9 mouse cellular contexts compared by ENCODE assay signal in genomic region chr3:88244071-88244470, GRCm38 (mm10). TPM values are rescaled to one million over a fixed set of nuclear protein-coding genes. Genes with fewer than 3 reads are reported as not detected.
A peak's percentile ranks its signal among the peaks of the same experiment; 100 is the strongest.
DNase-seq lines count a peak whose midpoint lies in the region; ATAC-seq and TF ChIP-seq lines count a peak whose summit lies in the region.
"Had no signal": no experiment of that assay in that cellular context is flagged by ENCODE, and none has a peak within 500 bp of the region (broad histone marks: within the 10 kb centered on the region; RNA-seq: fewer than 3 reads in every experiment).

No protein-coding gene starts in this region.

- no peaks in the 10 kb centered on the region for H3K36me3 ChIP-seq in heart, postnatal 0 days (replicated peaks; ENCODE audit: control insufficient read depth, insufficient read depth, low read length)
- no peaks in the 10 kb centered on the region for H3K36me3 ChIP-seq in heart, embryonic 11.5 days (ENCODE audit: control insufficient read depth, insufficient read depth, low read length)
- H3K36me3 ChIP-seq in kidney, embryonic 15.5 days = no peaks in the 10 kb centered on the region
- H3K36me3 ChIP-seq in midbrain, postnatal 0 days (ENCODE audit: insufficient read depth, low read length) = no peaks in the 10 kb centered on the region

- H3K27me3 ChIP-seq in heart, postnatal 0 days (ENCODE audit: control insufficient read depth, insufficient read depth, low read length) = peaks cover 70% of the 10 kb centered on the region
- H3K27me3 ChIP-seq in heart, embryonic 11.5 days (ENCODE audit: control insufficient read depth, insufficient read depth, low read length) = peaks cover 62% of the 10 kb centered on the region
- peaks cover 85% of the 10 kb centered on the region for H3K27me3 ChIP-seq in kidney, embryonic 15.5 days
- peaks cover 24% of the 10 kb centered on the region for H3K27me3 ChIP-seq in midbrain, postnatal 0 days (ENCODE audit: insufficient read depth, low read length)

- no peak for TF ChIP-seq EP300 in heart, postnatal 0 days (IDR thresholded peaks at IDR 0.05; ENCODE audit: low read depth)

- H3K4me2 ChIP-seq in heart, postnatal 0 days (ENCODE audit: low read depth, low read length) = no peak overlapping the region
- no peak overlapping the region for H3K4me2 ChIP-seq in heart, embryonic 11.5 days
- H3K4me2 ChIP-seq in kidney, embryonic 15.5 days = no peak overlapping the region
- no peak overlapping the region for H3K4me2 ChIP-seq in midbrain, postnatal 0 days (ENCODE audit: low read depth, low read length, poor library complexity, severe bottlenecking)

- no peak overlapping the region for H3K4me3 ChIP-seq in heart, postnatal 0 days (ENCODE audit: low read depth, low read length)
- no peak overlapping the region for H3K4me3 ChIP-seq in heart, embryonic 11.5 days (ENCODE audit: low read depth, low read length)
- H3K4me3 ChIP-seq in kidney, embryonic 15.5 days (replicated peaks) = no peak overlapping the region
- H3K4me3 ChIP-seq in midbrain, postnatal 0 days (ENCODE audit: low read depth, low read length) = no peak overlapping the region

- 4% methylated on average over 2 of the region's 2 CpGs for WGBS in heart, postnatal 0 days
- 11% methylated on average over 2 of the region's 2 CpGs for WGBS in heart, embryonic 11.5 days (ENCODE audit: insufficient replicate concordance)
- WGBS in kidney, embryonic 15.5 days = 11% methylated on average over 2 of the region's 2 CpGs
- WGBS in midbrain, postnatal 0 days = 4% methylated on average over 2 of the region's 2 CpGs

- DNase-seq in heart, postnatal 0 days (ENCODE audit: low spot score) = peak; percentile 21
- DNase-seq in 3T3-L1 (ENCODE audit: low read depth, low spot score) = peak; percentile 67
- DNase-seq in Muller cell, postnatal 12 days (ENCODE audit: inconsistent ontology term) = peak; percentile 53
- peak; percentile 72 to 78 for DNase-seq in cerebellum, postnatal 25 days
- peak; percentile 64 for DNase-seq in midbrain, postnatal 0 days (ENCODE audit: low spot score)
- DNase-seq in thymus, postnatal 36 days = peak; percentile 50 to 52

- no peaks in the 10 kb centered on the region for H3K4me1 ChIP-seq in heart, postnatal 0 days (ENCODE audit: control insufficient read depth, insufficient read depth)
- 0 out of 2 replicates have a peak, but pooled peaks cover 5% of the 10 kb centered on the region for H3K4me1 ChIP-seq in heart, embryonic 11.5 days (ENCODE audit: control insufficient read depth, insufficient read depth, low read length)
- H3K4me1 ChIP-seq in kidney, embryonic 15.5 days = peaks cover 7% of the 10 kb centered on the region
- H3K4me1 ChIP-seq in midbrain, postnatal 0 days (ENCODE audit: insufficient read depth, low read length) = no peaks in the 10 kb centered on the region

- peak; percentile 63 for TF ChIP-seq CTCF in heart, postnatal 0 days (IDR thresholded peaks at IDR 0.05; ENCODE audit: low read depth)
- TF ChIP-seq CTCF in midbrain, postnatal 0 days (IDR thresholded peaks at IDR 0.05) = peak; percentile 84

- no peak overlapping the region for H3K9ac ChIP-seq in heart, postnatal 0 days (replicated peaks; ENCODE audit: low read depth, low read length)
- no peak overlapping the region for H3K9ac ChIP-seq in heart, embryonic 11.5 days (ENCODE audit: low read depth, low read length)
- H3K9ac ChIP-seq in kidney, embryonic 15.5 days = no peak overlapping the region
- H3K9ac ChIP-seq in midbrain, postnatal 0 days (replicated peaks; ENCODE audit: low read length, poor library complexity, severe bottlenecking) = no peak overlapping the region

- no peak overlapping the region for H3K27ac ChIP-seq in heart, postnatal 0 days (ENCODE audit: low read depth)
- no peak overlapping the region for H3K27ac ChIP-seq in heart, embryonic 11.5 days (ENCODE audit: low read depth, low read length)
- H3K27ac ChIP-seq in kidney, embryonic 15.5 days = no peak overlapping the region
- no peak overlapping the region for H3K27ac ChIP-seq in midbrain, postnatal 0 days (ENCODE audit: low read depth, low read length)

- no peaks in the 10 kb centered on the region for H3K9me3 ChIP-seq in heart, postnatal 0 days (replicated peaks; ENCODE audit: control insufficient read depth, low read length)
- H3K9me3 ChIP-seq in heart, embryonic 11.5 days (replicated peaks; ENCODE audit: control insufficient read depth, low read length) = no peaks in the 10 kb centered on the region
- no peaks in the 10 kb centered on the region for H3K9me3 ChIP-seq in kidney, embryonic 15.5 days (replicated peaks)
- H3K9me3 ChIP-seq in midbrain, postnatal 0 days (ENCODE audit: low read length) = no peaks in the 10 kb centered on the region

- no peak for ATAC-seq in heart, postnatal 0 days (ENCODE audit: insufficient read depth, low read depth)
- ATAC-seq in heart, embryonic 11.5 days (replicated peaks; ENCODE audit: insufficient number of reproducible peaks, low FRiP score, low TSS enrichment) = no peak
- ATAC-seq in kidney, embryonic 15.5 days (replicated peaks; ENCODE audit: low FRiP score) = 0 out of 2 replicates have a peak, but pooled peaks have one; percentile 35
- no peak for ATAC-seq in midbrain, postnatal 0 days (ENCODE audit: low FRiP score)

RNA-seq across cellular contexts. Expression of gene Rhbg, which starts 10.4 kb away (rescaled TPM):
- total RNA-seq in heart, postnatal 0 days (2014; rRNA removed; ENCODE audit: low replicate concordance) = 0.19 TPM in 1 of 2 replicates, not detected in the other
- not detected in 2 replicates for polyA plus RNA-seq in heart, postnatal 0 days (2015; fragmentation: Nextera tagmentation; extraction: Ambion mirVana)
- polyA plus RNA-seq in heart, embryonic 11.5 days (2014; fragmentation: Nextera tagmentation; extraction: Ambion mirVana) = 0.10 TPM in 1 of 2 replicates, not detected in the other
- polyA plus RNA-seq in kidney, embryonic 15.5 days (2015; fragmentation: Nextera tagmentation; extraction: Ambion mirVana) = 6.5 and 6.6 TPM in 2 replicates
- total RNA-seq in midbrain, postnatal 0 days (2014; rRNA removed) = 0.94 and 1.0 TPM in 2 replicates
- polyA plus RNA-seq in midbrain, postnatal 0 days (2015; fragmentation: Nextera tagmentation; extraction: Ambion mirVana) = 0.21 and 0.41 TPM in 2 replicates
- total RNA-seq: layer of hippocampus, adult 8-10 months had no signal

RNA-seq across cellular contexts. Expression of gene Gm38392, which starts 42.9 kb away (rescaled TPM):
- not detected in 2 replicates for total RNA-seq in heart, postnatal 0 days (2014; rRNA removed; ENCODE audit: low replicate concordance)
- 0.16 TPM in 1 of 2 replicates, not detected in the other for polyA plus RNA-seq in heart, postnatal 0 days (2015; fragmentation: Nextera tagmentation; extraction: Ambion mirVana)
- polyA plus RNA-seq in heart, embryonic 11.5 days (2014; fragmentation: Nextera tagmentation; extraction: Ambion mirVana) = 0.31 TPM in 1 of 2 replicates, not detected in the other
- 2.5 and 2.9 TPM in 2 replicates for polyA plus RNA-seq in kidney, embryonic 15.5 days (2015; fragmentation: Nextera tagmentation; extraction: Ambion mirVana)
- not detected in 2 replicates for total RNA-seq in midbrain, postnatal 0 days (2014; rRNA removed)
- polyA plus RNA-seq in midbrain, postnatal 0 days (2015; fragmentation: Nextera tagmentation; extraction: Ambion mirVana) = 0.20 and 0.21 TPM in 2 replicates

RNA-seq across cellular contexts. Expression of gene Tsacc, which starts 52.7 kb away (rescaled TPM):
- 21.5 and 30.3 TPM in 2 replicates for total RNA-seq in heart, postnatal 0 days (2014; rRNA removed; ENCODE audit: low replicate concordance)
- 14.3 and 16.7 TPM in 2 replicates for polyA plus RNA-seq in heart, postnatal 0 days (2015; fragmentation: Nextera tagmentation; extraction: Ambion mirVana)
- polyA plus RNA-seq in heart, embryonic 11.5 days (2014; fragmentation: Nextera tagmentation; extraction: Ambion mirVana) = 12.8 and 14.9 TPM in 2 replicates
- 12.9 and 15.6 TPM in 2 replicates for polyA plus RNA-seq in kidney, embryonic 15.5 days (2015; fragmentation: Nextera tagmentation; extraction: Ambion mirVana)
- total RNA-seq in midbrain, postnatal 0 days (2014; rRNA removed) = 6.2 TPM in 1 of 2 replicates, not detected in the other
- 5.2 and 7.9 TPM in 2 replicates for polyA plus RNA-seq in midbrain, postnatal 0 days (2015; fragmentation: Nextera tagmentation; extraction: Ambion mirVana)

RNA-seq across cellular contexts. Expression of gene Cct3, which starts 52.8 kb away (rescaled TPM):
- 187 and 208 TPM in 2 replicates for total RNA-seq in heart, postnatal 0 days (2014; rRNA removed; ENCODE audit: low replicate concordance)
- polyA plus RNA-seq in heart, postnatal 0 days (2015; fragmentation: Nextera tagmentation; extraction: Ambion mirVana) = 254 and 256 TPM in 2 replicates
- polyA plus RNA-seq in heart, embryonic 11.5 days (2014; fragmentation: Nextera tagmentation; extraction: Ambion mirVana) = 491 and 516 TPM in 2 replicates
- 587 and 599 TPM in 2 replicates for polyA plus RNA-seq in kidney, embryonic 15.5 days (2015; fragmentation: Nextera tagmentation; extraction: Ambion mirVana)
- total RNA-seq in midbrain, postnatal 0 days (2014; rRNA removed) = 253 and 273 TPM in 2 replicates
- polyA plus RNA-seq in midbrain, postnatal 0 days (2015; fragmentation: Nextera tagmentation; extraction: Ambion mirVana) = 372 and 391 TPM in 2 replicates

Comparison
In these comparisons a context has a peak if more than half of its experiments do, and no peak if none do; other contexts are left out.
1. DNase-seq: peak in every context shown above with its lines; median percentile 75 in cerebellum, postnatal 25 days; 67 in 3T3-L1; 64 in midbrain, postnatal 0 days; 53 in Muller cell, postnatal 12 days; 51 in thymus, postnatal 36 days; 21 in heart, postnatal 0 days.